Mouse (Mus musculus) midbrain, embryonic 15.5 days (tissue): Measurements from ENCODE around the gene 1700056E22Rik. TPM values are rescaled to one million over a fixed set of nuclear protein-coding genes. Genes with fewer than 3 reads are reported as not detected.

Experiments
- ATAC-seq: fragments of 200-750 bp; cut with Nextera tagmentation; replicated peaks from 2 replicates; pipeline ENCODE4 v1.8.0; 2017; ENCODE audit warnings: moderate TSS enrichment
- H3K27ac ChIP-seq: fragments of 300-500 bp; sonication (generic); 2 replicates; pipeline ENCODE4 v1.5.1; 2015; ENCODE audit warnings: mild to moderate bottlenecking, inconsistent platforms
- H3K27me3 ChIP-seq: fragments of 300-500 bp; sonication (generic); replicated peaks from 2 replicates; pipeline ENCODE4 v1.6.1; 2015; ENCODE audit warnings: inconsistent platforms
- H3K36me3 ChIP-seq: fragments of 300-500 bp; sonication (generic); replicated peaks from 2 replicates; pipeline ENCODE4 v1.6.1; 2015; ENCODE audit warnings: inconsistent platforms
- H3K4me1 ChIP-seq: fragments of 300-500 bp; sonication (generic); 2 replicates; pipeline ENCODE4 v1.6.1; 2015; ENCODE audit warnings: inconsistent platforms
- H3K4me2 ChIP-seq: fragments of 300-500 bp; sonication (generic); 2 replicates; pipeline ENCODE4 v1.6.1; 2015; ENCODE audit warnings: inconsistent platforms, mild to moderate bottlenecking, moderate library complexity
- H3K4me3 ChIP-seq: fragments of 300-500 bp; sonication (generic); 2 replicates; pipeline ENCODE4 v1.5.1; 2015; ENCODE audit warnings: mild to moderate bottlenecking, inconsistent platforms
- H3K9ac ChIP-seq: fragments of 300-500 bp; sonication (generic); 2 replicates; pipeline ENCODE4 v1.6.1; 2015; ENCODE audit warnings: mild to moderate bottlenecking, inconsistent platforms
- H3K9me3 ChIP-seq: fragments of 300-500 bp; sonication (generic); 2 replicates; pipeline ENCODE4 v1.6.1; 2016; ENCODE audit warnings: inconsistent platforms
- WGBS: fragments of 180-500 bp; shearing (Covaris S2); methylation state at CpG from one replicate; pipeline ENCODE4 v1.1.7; 2015; ENCODE audit warnings: mixed read lengths; 5-methylcytosine and 5-hydroxymethylcytosine counted together
- polyA plus RNA-seq: library from polyadenylated mRNA; unstranded; fragments of >200 nt; fragmentation: Nextera tagmentation; extraction: Ambion mirVana; gene quantifications from 2 replicates; pipeline ENCODE4 v1.2.1, GENCODE M21; 2015

The 1700056E22Rik gene
- polyA plus RNA-seq, 1 experiment from 2014 or later: 0.84 TPM

- WGBS: 78% methylated on average over 1 of the region's 1 CpGs
- Histone ChIP-seq H3K9me3 (no peaks in the 10 kb centered on the region), H3K9ac (no peak overlapping the region), H3K27ac (no peak overlapping the region), H3K4me1 (peaks cover 9% of the 10 kb centered on the region), H3K4me2 (no peak overlapping the region), H3K27me3 (no peaks in the 10 kb centered on the region), H3K4me3 (no peak overlapping the region), H3K36me3 (no peaks in the 10 kb centered on the region)
- no peak for ATAC-seq
Measured at GRCm38 (mm10) chr1:184061901-184062300, 27.8 kb upstream of the 1700056E22Rik start.

DNA sequence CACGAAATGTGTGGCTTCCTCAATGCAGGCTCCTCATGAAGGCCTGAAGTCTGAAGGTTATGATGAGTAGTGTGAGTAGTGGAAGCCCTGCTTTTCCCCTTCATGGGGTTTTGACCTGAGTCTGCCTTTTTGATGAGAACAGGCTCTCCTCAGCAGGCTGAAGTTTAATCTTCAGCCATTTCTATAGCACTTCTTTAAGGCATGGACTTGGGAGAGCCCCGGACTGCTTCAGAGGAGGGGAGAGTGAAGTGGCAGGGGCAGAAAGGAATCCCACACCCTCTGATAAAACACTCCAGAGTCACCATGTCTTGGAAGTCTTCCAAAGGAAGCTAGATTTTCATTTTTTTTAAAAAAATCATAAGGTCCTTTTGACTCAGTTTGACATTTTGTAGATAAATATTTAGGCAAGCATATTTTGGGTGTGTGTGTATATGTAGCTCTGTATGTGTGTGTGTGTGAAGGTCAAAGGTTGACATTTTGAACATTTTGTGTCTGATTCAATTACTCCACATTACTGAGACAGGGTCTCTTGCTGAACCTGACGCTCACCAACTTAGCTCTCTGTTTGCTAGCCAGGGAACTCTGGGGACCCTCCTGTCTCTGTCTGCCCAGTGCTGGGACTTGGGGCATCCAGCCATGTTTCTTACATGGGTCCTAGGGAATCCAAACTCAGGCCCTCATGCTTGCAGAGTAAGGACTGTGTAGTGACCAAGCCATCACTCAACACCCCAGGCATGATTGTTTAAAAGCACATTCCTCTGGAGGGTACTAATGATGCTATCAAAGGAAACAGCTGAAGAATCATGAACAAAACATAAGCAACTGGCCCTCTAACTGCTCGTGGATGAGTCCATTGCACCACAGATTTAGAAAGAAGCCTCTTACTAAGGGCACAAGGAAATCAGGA, 27.0 kb upstream of the 1700056E22Rik start:
- Histone ChIP-seq H3K9ac (no peak overlapping the region), H3K9me3 (no peaks in the 10 kb centered on the region), H3K36me3 (no peaks in the 10 kb centered on the region), H3K4me1 (peaks cover 3% of the 10 kb centered on the region), H3K27ac (no peak overlapping the region), H3K27me3 (no peaks in the 10 kb centered on the region), H3K4me3 (no peak overlapping the region), H3K4me2 (no peak overlapping the region)
- no peak for ATAC-seq
- 70% methylated on average over 4 of the region's 4 CpGs for whole genome bisulfite sequencing

GRCm38 (mm10) chr1:184060381-184060780, 26.3 kb upstream of the 1700056E22Rik start:
- Histone ChIP-seq H3K4me1 (no peaks in the 10 kb centered on the region), H3K27me3 (no peaks in the 10 kb centered on the region), H3K4me2 (no peak overlapping the region), H3K36me3 (no peaks in the 10 kb centered on the region), H3K9ac (no peak overlapping the region), H3K27ac (no peak overlapping the region), H3K9me3 (no peaks in the 10 kb centered on the region), H3K4me3 (no peak overlapping the region)
- WGBS: 69% methylated on average over 9 of the region's 9 CpGs
- no peak for ATAC-seq

DNA sequence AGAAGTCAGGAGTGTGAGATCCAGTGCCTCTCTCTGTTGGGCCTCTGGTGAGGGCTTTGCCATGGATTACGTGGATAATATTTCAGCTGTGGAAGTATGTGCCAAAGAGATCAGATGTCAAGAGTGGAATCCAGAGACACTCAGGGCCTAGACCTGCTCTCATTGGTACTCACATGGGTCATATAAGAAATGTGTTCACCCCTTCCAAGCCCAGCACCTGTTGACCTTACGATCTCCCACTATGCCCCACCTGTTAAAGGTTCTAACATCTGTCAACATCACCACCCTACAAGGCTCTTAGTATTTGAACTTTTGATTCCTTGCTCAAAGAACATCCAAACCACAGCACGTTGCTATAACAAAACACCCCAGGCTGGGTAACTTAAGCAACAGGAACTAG, 25.7 kb upstream of the 1700056E22Rik start:
- H3K27me3 ChIP-seq: no peaks in the 10 kb centered on the region
- H3K27ac ChIP-seq: no peak overlapping the region
- ATAC-seq: no peak
- no peak overlapping the region for H3K9ac ChIP-seq
- H3K4me3 ChIP-seq: no peak overlapping the region
- no peak overlapping the region for H3K4me2 ChIP-seq
- H3K36me3 ChIP-seq: no peaks in the 10 kb centered on the region
- no peaks in the 10 kb centered on the region for H3K4me1 ChIP-seq
- H3K9me3 ChIP-seq: no peaks in the 10 kb centered on the region
- 93% methylated on average over 3 of the region's 3 CpGs for WGBS

- Histone ChIP-seq H3K4me1 (no peaks in the 10 kb centered on the region), H3K27ac (no peak overlapping the region), H3K4me3 (no peak overlapping the region), H3K36me3 (no peaks in the 10 kb centered on the region), H3K9me3 (no peaks in the 10 kb centered on the region), H3K27me3 (no peaks in the 10 kb centered on the region), H3K4me2 (no peak overlapping the region), H3K9ac (no peak overlapping the region)
- no peak for ATAC-seq
- WGBS: 88% methylated on average over 8 of the region's 8 CpGs
Measured at GRCm38 (mm10) chr1:184058206-184058605, 24.1 kb upstream of the 1700056E22Rik start.

- no peak for ATAC-seq
- no peak overlapping the region for H3K4me3 ChIP-seq
- no peaks in the 10 kb centered on the region for H3K27me3 ChIP-seq
- H3K36me3 ChIP-seq: no peaks in the 10 kb centered on the region
- WGBS: 84% methylated on average over 2 of the region's 2 CpGs
- H3K4me2 ChIP-seq: no peak overlapping the region
- no peak overlapping the region for H3K9ac ChIP-seq
- no peak overlapping the region for H3K27ac ChIP-seq
- H3K9me3 ChIP-seq: no peaks in the 10 kb centered on the region
- H3K4me1 ChIP-seq: 0 out of 2 replicates have a peak, but pooled peaks cover 4% of the 10 kb centered on the region
Measured at GRCm38 (mm10) chr1:184054176-184054575, 20.1 kb upstream of the 1700056E22Rik start.

DNA sequence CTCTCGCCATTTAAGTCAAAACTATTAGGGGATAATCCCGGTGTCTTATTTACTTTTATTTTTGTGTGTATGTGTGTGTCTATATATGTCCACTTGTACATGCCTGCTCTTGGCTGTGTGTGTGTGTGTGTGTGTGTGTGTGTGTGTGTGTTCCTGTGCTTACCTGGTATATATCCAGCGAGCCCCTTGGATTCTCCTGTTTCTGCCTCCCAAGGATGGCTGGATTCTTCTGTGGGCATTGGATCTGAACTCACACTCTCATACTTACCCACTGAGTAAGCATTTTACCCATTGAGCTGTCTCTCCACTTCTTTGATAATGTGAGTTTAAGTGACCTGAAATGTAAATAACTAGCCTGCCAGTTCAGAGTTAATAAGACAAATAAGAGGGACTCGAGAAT, 19.6 kb upstream of the 1700056E22Rik start:
- Histone ChIP-seq H3K4me2 (no peak overlapping the region), H3K4me1 (0 out of 2 replicates have a peak, but pooled peaks cover 4% of the 10 kb centered on the region), H3K4me3 (no peak overlapping the region), H3K27me3 (no peaks in the 10 kb centered on the region), H3K9ac (no peak overlapping the region), H3K36me3 (no peaks in the 10 kb centered on the region), H3K9me3 (no peaks in the 10 kb centered on the region), H3K27ac (no peak overlapping the region)
- WGBS: 94% methylated on average over 4 of the region's 4 CpGs
- ATAC-seq: no peak

DNA sequence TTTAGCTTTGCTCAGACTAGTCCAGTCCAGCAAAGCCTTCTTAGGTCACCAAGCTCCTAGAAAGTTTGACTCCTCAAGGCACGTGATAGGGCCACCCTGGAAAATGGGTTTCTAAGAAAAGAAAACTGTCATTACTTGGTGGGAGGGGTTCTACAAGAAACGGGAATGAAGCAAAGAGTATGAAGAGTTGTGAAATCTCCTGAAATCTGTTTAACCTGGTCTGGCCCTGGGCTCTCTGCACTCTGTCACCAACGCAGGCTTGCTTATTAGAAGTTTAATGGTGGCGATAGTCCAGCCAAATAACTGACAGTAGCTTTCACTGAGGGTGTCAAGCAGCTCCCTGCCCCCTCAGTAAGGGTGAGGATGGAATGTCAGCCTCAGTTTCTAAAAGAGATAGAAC, 19.0 kb upstream of the 1700056E22Rik start:
- no peaks in the 10 kb centered on the region for H3K36me3 ChIP-seq
- no peak for ATAC-seq
- no peak overlapping the region for H3K27ac ChIP-seq
- WGBS: 89% methylated on average over 4 of the region's 4 CpGs
- no peaks in the 10 kb centered on the region for H3K27me3 ChIP-seq
- no peak overlapping the region for H3K9ac ChIP-seq
- no peaks in the 10 kb centered on the region for H3K9me3 ChIP-seq
- no peak overlapping the region for H3K4me2 ChIP-seq
- H3K4me1 ChIP-seq: 0 out of 2 replicates have a peak, but pooled peaks cover 4% of the 10 kb centered on the region
- no peak overlapping the region for H3K4me3 ChIP-seq

DNA sequence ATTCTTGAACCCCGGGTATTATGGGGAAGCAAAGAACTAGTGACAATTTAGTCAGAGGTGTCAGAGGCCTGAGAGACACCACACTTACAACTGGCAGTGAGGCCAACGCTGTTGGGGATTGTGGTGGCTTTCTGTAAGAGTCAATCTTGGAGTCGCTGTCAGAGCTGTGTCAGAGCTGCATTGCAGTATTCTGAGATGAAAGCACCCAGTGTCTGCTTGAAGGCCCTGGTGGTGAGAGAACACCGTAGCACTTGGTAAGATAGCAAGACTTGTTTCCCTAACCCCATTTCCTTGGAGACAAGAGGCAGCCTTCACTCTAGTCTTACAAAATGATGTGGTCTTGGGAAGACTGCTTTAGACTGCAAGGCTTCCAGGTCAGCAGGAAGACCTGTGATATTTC, 18.2 kb upstream of the 1700056E22Rik start:
- no peak overlapping the region for H3K9ac ChIP-seq
- no peak overlapping the region for H3K27ac ChIP-seq
- H3K9me3 ChIP-seq: no peaks in the 10 kb centered on the region
- no peaks in the 10 kb centered on the region for H3K36me3 ChIP-seq
- H3K4me2 ChIP-seq: no peak overlapping the region
- H3K27me3 ChIP-seq: no peaks in the 10 kb centered on the region
- H3K4me3 ChIP-seq: no peak overlapping the region
- ATAC-seq: no peak
- 0 out of 2 replicates have a peak, but pooled peaks cover 4% of the 10 kb centered on the region for H3K4me1 ChIP-seq
- WGBS: 75% methylated on average over 4 of the region's 4 CpGs

- Histone ChIP-seq H3K9me3 (no peaks in the 10 kb centered on the region), H3K36me3 (no peaks in the 10 kb centered on the region), H3K4me2 (no peak overlapping the region), H3K27me3 (no peaks in the 10 kb centered on the region), H3K27ac (no peak overlapping the region), H3K4me1 (0 out of 2 replicates have a peak, but pooled peaks cover 4% of the 10 kb centered on the region), H3K9ac (no peak overlapping the region), H3K4me3 (no peak overlapping the region)
- no peak for ATAC-seq
- WGBS: 32% methylated on average over 6 of the region's 6 CpGs
Measured at GRCm38 (mm10) chr1:184051824-184052223, 17.7 kb upstream of the 1700056E22Rik start.

GRCm38 (mm10) chr1:184051286-184051685, 17.2 kb upstream of the 1700056E22Rik start:
- Histone ChIP-seq H3K4me1 (0 out of 2 replicates have a peak, but pooled peaks cover 4% of the 10 kb centered on the region), H3K4me2 (no peak overlapping the region), H3K36me3 (no peaks in the 10 kb centered on the region), H3K27me3 (no peaks in the 10 kb centered on the region), H3K27ac (no peak overlapping the region), H3K9me3 (no peaks in the 10 kb centered on the region), H3K4me3 (no peak overlapping the region), H3K9ac (no peak overlapping the region)
- ATAC-seq: no peak
- WGBS: 78% methylated on average over 1 of the region's 1 CpGs

DNA sequence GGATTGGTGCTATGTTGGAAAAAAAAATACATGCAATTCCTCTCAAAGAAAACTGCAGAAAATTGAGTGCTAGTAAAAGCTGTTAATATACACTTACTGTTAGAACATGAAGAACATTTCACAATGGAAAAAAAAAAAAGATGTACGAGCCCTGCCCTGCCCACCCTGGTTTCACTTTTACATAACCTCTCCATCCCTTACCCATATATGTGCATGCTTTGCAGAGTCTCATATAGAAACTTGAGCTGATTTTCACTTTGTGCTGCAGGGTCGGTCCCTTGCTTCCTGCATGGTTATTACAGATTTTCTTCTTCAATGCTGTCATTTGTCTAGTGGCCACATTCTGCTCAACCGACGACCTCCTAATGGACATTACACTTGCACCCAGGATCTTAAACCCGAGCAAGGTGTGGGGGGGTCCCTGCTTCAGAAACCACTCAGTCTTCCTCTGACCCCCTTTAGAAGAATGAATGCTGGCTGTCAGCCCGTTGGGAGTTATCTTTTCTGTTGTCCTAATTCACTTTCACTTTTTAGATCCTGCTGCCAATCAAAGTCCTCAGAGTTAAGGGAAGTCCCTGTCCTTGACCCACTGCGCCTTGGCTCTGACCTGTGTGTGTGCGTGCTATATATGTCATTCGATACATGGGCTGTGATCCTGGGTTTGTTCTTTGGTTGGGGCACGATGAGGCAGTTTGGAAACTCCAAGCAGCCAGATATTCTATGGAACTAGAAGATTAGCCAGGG, 14.7 kb upstream of the 1700056E22Rik start:
- no peak for ATAC-seq
- no peaks in the 10 kb centered on the region for H3K36me3 ChIP-seq
- 0 out of 2 replicates have a peak, but pooled peaks cover 4% of the 10 kb centered on the region for H3K4me1 ChIP-seq
- H3K27me3 ChIP-seq: no peaks in the 10 kb centered on the region
- no peak overlapping the region for H3K4me2 ChIP-seq
- H3K9me3 ChIP-seq: no peaks in the 10 kb centered on the region
- no peak overlapping the region for H3K27ac ChIP-seq
- H3K4me3 ChIP-seq: no peak overlapping the region
- WGBS: 87% methylated on average over 10 of the region's 10 CpGs
- no peak overlapping the region for H3K9ac ChIP-seq
